Mouse (Mus musculus) olfactory bulb, adult 2 months (tissue): ENCODE data around the gene Cnmd.

Source experiments
- CTCF ChIP-seq: fragments of 200-500 bp; IDR thresholded peaks from 2 replicates; pipeline ENCODE4 v1.5.1; 2012; ENCODE audit warnings: low read depth, mild to moderate bottlenecking, low read length, moderate library complexity; ENCODE audit not compliant: insufficient read depth
- POLR2A ChIP-seq: fragments of 200-500 bp; IDR thresholded peaks from 2 replicates; pipeline ENCODE4 v1.6.1; 2012; ENCODE audit warnings: mild to moderate bottlenecking, low read depth, low read length, moderate library complexity; ENCODE audit not compliant: insufficient read depth

GRCm38 (mm10) chr14:79606392-79606791 is 55.6 kb downstream of the Cnmd start:
- TF ChIP-seq CTCF: no peak
- TF ChIP-seq POLR2A: no peak
